Mouse (Mus musculus) CH12.LX (cell line): ENCODE data around the gene Far1.

Experiments used
- CHD1 ChIP-seq: IDR thresholded peaks from 2 replicates; pipeline ENCODE4 v1.6.1; 2012; ENCODE audit warnings: low read depth, low read length, improper control_type of control experiment, inconsistent platforms
- CTCF ChIP-seq, 2 experiments: IDR thresholded peaks in 1 of 2; conservative IDR thresholded peaks in 1 of 2; 2 replicates each; pipeline ENCODE4 v1.5.1; 2011 to 2012; ENCODE audit warnings: low read depth in 2 of 2, low read length in 2 of 2, improper control_type of control experiment in 1 of 2, inconsistent platforms in 1 of 2, mild to moderate bottlenecking in 1 of 2, moderate library complexity in 1 of 2
- MAX ChIP-seq: IDR thresholded peaks from 2 replicates; pipeline ENCODE4 v1.6.1; 2011; ENCODE audit warnings: low read length, improper control_type of control experiment
- MAZ ChIP-seq: IDR thresholded peaks from 2 replicates; pipeline ENCODE4 v1.6.1; 2012; ENCODE audit warnings: low read depth, mild to moderate bottlenecking, inconsistent platforms, low read length, improper control_type of control experiment, moderate library complexity
- POLR2A ChIP-seq: IDR thresholded peaks from 2 replicates; pipeline ENCODE4 v1.6.1; 2011; ENCODE audit warnings: low read depth, mild to moderate bottlenecking, improper control_type of control experiment, low read length
- POLR2AphosphoS2 ChIP-seq: IDR thresholded peaks from 2 replicates; pipeline ENCODE4 v1.6.1; 2011; ENCODE audit warnings: low read depth, low read length, improper control_type of control experiment
- TBP ChIP-seq: conservative IDR thresholded peaks from 2 replicates; pipeline ENCODE4 v1.6.1; 2011; ENCODE audit warnings: low read depth, low read length, improper control_type of control experiment

- TF ChIP-seq TBP (no peak), CTCF (conservative IDR thresholded peaks at IDR 0.05 in 1 of 2, IDR thresholded peaks at IDR 0.05 in 1 of 2; ENCODE audit: low read depth in 2 of 2, low read length in 2 of 2) (no peak), MAX (no peak), MAZ (no peak), POLR2AphosphoS2 (no peak), CHD1 (no peak), POLR2A (no peak)
Measured at GRCm38 (mm10) chr7:113470671-113471070, 43.0 kb upstream of the Far1 start.
